Mouse (Mus musculus) small intestine, adult 2 months (tissue): ENCODE measurements around the gene Rabac1. TPM values are rescaled to one million over a fixed set of nuclear protein-coding genes. Genes with fewer than 3 reads are reported as not detected.

Experiments used
- H3K27ac ChIP-seq: fragments of 200-500 bp; 2 replicates; pipeline ENCODE4 v1.5.1; 2012; ENCODE audit warnings: low read depth, low read length, control low read depth, inconsistent platforms; ENCODE audit not compliant: insufficient read depth
- H3K27me3 ChIP-seq: fragments of 200-500 bp; 2 replicates; pipeline ENCODE4 v1.6.1; 2012; ENCODE audit warnings: mild to moderate bottlenecking, moderate library complexity, low read length, inconsistent platforms; ENCODE audit not compliant: control insufficient read depth, insufficient read depth
- H3K36me3 ChIP-seq: fragments of 200-500 bp; 2 replicates; pipeline ENCODE4 v1.6.1; 2012; ENCODE audit warnings: mild to moderate bottlenecking, low read length, control low read depth, inconsistent platforms; ENCODE audit not compliant: control insufficient read depth, insufficient read depth
- H3K4me1 ChIP-seq: fragments of 200-500 bp; 2 replicates; pipeline ENCODE4 v1.6.1; 2012; ENCODE audit warnings: low read length, inconsistent platforms, mixed read lengths; ENCODE audit not compliant: control insufficient read depth, insufficient read depth, insufficient read length
- H3K4me3 ChIP-seq: fragments of 200-500 bp; 2 replicates; pipeline ENCODE4 v1.5.1; 2012; ENCODE audit warnings: low read depth, mild to moderate bottlenecking, control low read depth, inconsistent platforms, low read length, moderate library complexity
- CTCF ChIP-seq: fragments of 200-500 bp; IDR thresholded peaks from 2 replicates; pipeline ENCODE4 v1.5.1; 2012; ENCODE audit warnings: low read depth, mild to moderate bottlenecking, control low read depth, inconsistent platforms, low read length, moderate library complexity, mixed read lengths; ENCODE audit not compliant: insufficient replicate concordance, insufficient read length; ENCODE audit errors: extremely low read depth
- POLR2A ChIP-seq: fragments of 200-500 bp; IDR thresholded peaks from 2 replicates; pipeline ENCODE4 v1.6.1; 2012; ENCODE audit warnings: low read depth, mild to moderate bottlenecking, control low read depth, inconsistent platforms, low read length, moderate library complexity
- WGBS: fragments of 180-500 bp; shearing (Covaris S2); methylation state at CpG from one replicate; pipeline ENCODE4 v1.1.7; 2018; 5-methylcytosine and 5-hydroxymethylcytosine counted together
- polyA plus RNA-seq: library from polyadenylated mRNA; depleted of rRNA; stranded (reverse); fragments of >200 nt; gene quantifications from 2 replicates; pipeline ENCODE4 v1.2.3, GENCODE M21; 2012; rRNA removed

Rabac1 gene
- polyA plus RNA-seq, 1 experiment, result 262 TPM

DNA sequence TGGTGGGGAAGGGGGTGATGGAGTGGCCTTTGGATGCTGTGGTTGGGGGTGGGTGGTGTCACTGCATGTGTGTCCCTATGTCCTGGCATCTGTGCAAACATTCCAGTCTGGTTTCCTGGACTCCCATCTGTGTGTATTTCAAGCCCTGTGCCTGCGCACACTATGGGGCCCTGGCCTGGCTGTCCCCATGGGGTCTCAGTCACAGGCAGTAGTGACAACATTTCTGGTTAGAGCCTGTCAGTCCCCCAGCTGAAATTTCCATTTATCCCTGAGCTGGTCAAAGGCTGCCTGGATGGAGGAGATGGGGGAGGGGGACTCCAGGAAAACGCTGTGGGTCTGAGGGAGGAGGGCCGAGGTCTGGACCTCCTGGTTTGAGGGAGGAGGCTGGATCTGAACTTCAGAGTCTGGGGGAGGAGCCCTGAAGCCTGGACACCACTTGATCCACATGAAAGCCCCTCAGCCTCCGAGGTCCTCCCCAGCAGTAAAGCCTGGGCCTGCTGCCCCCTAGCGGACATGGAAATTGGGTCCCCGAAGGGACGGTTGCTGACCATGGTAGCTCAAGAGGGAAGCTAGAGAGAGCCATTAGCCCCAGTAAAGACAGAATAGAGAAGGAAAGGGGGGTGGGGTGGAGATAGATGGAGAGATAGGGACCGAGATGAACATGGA is 22.5 kb downstream of the Rabac1 start:
- Histone ChIP-seq H3K27me3 (peaks cover 71% of the 10 kb centered on the region), H3K27ac (no peak overlapping the region), H3K36me3 (no peaks in the 10 kb centered on the region), H3K4me1 (peaks cover 4% of the 10 kb centered on the region; the same call in 1 of the 2 replicates), H3K4me3 (no peak overlapping the region)
- 5% methylated on average over 8 of the region's 8 CpGs for WGBS
- TF ChIP-seq CTCF (peak; percentile 76), POLR2A (no peak)

DNA sequence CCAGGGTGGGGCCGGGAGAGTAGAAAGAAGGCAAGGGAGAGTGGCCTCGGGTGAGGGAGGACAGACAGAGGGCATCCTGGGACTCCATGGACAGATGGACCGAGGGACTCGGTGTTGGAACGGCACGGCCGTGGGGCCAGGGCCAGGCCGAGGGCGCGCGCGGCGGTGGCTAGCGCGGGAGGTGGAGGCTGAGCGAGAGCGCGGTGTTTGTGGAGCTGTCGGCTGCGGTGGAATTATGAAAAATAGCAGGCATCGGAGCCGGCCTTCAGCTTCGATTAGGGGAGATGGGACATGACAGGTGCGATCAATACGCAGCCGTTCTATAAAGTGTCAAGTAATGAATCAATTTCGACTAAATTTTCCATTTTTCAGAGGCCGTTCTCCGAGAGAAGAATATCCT is 23.8 kb downstream of the Rabac1 start:
- Histone ChIP-seq H3K27me3 (peaks cover 72% of the 10 kb centered on the region), H3K36me3 (no peaks in the 10 kb centered on the region), H3K4me1 (no peaks in the 10 kb centered on the region), H3K27ac (no peak overlapping the region), H3K4me3 (no peak overlapping the region)
- TF ChIP-seq CTCF (no peak), POLR2A (no peak)
- WGBS, result 5% methylated on average over 29 of the region's 29 CpGs

DNA sequence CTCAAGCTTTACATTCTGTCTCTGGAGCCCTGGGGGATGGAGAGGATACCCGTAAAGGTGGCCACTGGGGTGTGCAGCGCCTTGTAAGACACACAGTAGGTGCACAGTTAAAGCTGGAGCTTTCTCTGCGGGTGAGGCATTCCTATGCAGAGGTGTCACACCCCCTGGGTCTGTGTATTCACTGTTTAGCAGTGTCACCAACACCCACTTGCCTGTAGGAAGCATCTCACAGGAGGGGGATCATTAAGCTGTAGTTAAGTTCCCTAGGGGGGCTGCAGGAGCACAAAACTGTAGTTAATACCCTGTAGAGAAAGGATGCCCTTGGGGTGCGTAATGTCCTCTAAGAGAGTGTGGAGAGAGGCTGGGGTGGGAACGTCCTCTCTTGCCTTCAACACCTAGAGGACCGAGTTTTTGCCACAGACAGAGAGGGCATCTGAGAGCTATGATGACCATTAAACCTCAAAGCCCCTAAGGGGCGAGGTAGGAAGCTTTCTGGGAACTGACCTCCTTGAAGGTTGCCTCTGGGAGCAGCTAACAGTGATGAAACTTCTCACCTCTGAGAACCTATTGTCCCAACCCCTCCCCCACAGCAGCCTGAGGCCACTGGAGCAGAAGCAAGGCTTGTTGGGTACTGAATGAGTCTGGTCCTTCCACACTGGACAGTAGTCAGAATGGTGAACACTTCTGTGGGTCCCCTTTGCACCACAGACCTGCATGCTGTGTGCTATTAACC is 25.1 kb downstream of the Rabac1 start:
- no peak overlapping the region for H3K4me3 ChIP-seq
- no peaks in the 10 kb centered on the region for H3K36me3 ChIP-seq
- H3K4me1 ChIP-seq, result no peaks in the 10 kb centered on the region
- TF ChIP-seq CTCF (no peak), POLR2A (no peak)
- no peak overlapping the region for H3K27ac ChIP-seq
- 10% methylated on average over 7 of the region's 7 CpGs for WGBS
- peaks cover 76% of the 10 kb centered on the region for H3K27me3 ChIP-seq

DNA sequence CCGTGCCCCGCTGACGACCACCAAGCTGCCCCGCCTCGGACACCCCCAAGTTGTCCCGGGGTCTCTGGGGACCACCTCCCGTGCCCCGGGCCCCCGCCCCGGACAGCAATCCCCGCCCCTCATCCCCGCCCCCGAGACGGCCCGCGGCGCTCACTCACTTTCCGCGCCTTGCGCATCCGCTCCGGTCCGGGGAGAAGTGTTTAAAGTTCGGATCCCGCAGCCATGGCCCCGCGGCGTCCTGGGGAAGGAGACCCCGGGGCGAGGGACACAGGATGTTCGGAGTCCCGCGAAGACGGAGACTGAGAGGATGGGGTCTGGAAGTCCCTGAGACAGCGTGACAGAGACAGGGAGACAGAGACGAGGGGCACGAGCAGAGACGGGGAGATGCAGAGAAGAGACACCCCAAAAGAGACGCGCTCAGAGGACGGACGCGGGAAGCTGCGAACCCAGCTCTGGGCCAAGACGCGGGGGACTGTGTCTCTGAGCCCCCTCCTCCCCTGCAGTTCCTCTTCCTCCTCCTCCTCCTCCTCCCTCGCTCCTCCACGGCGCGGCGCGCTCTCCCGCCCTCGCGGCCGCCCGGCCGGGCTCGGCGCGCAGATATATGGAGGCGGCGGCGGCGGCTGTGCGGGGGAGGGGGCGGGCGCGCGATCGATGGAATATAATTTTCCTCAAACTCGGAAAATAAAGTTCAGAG is 28.1 kb downstream of the Rabac1 start, which contains the start of gene Gm4881:
Gene Gm4881, minus strand, starts transcription at position 238 of the 694 bp plus-strand sequence.
- no peaks in the 10 kb centered on the region for H3K4me1 ChIP-seq
- peak within 1 kb of the TSS; percentile 29 for H3K4me3 ChIP-seq
- no peaks in the 10 kb centered on the region for H3K36me3 ChIP-seq
- TF ChIP-seq CTCF (no peak), POLR2A (no peak)
- 2% methylated on average over 70 of the region's 72 CpGs for WGBS
- H3K27me3 ChIP-seq, result peaks cover 64% of the 10 kb centered on the region
- H3K27ac ChIP-seq, result no peak within 1 kb of the TSS

DNA sequence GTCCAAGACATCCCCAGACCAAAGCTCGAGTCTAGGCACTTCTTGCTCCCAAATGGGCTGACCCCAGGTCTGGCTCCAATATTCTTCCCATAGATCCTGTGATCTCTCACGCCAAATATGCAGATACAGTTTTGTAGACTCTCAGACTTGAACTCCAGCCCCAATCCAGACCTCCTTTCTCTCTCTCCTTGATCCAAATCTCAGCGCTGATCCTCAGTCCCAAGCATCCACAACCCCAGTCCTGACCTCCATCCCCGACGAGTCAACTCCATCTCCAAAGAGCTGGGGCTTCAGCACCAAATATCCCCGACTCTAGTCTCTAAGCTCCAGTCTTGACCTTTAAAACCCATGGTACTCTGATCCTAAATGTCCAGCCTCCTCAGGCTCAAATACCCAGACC is 28.9 kb downstream of the Rabac1 start:
- no peaks in the 10 kb centered on the region for H3K4me1 ChIP-seq
- H3K4me3 ChIP-seq, result no peak overlapping the region
- no peaks in the 10 kb centered on the region for H3K36me3 ChIP-seq
- H3K27ac ChIP-seq, result no peak overlapping the region
- TF ChIP-seq CTCF (no peak), POLR2A (no peak)
- H3K27me3 ChIP-seq, result peaks cover 58% of the 10 kb centered on the region
- WGBS, result 6% methylated on average over 6 of the region's 6 CpGs

DNA sequence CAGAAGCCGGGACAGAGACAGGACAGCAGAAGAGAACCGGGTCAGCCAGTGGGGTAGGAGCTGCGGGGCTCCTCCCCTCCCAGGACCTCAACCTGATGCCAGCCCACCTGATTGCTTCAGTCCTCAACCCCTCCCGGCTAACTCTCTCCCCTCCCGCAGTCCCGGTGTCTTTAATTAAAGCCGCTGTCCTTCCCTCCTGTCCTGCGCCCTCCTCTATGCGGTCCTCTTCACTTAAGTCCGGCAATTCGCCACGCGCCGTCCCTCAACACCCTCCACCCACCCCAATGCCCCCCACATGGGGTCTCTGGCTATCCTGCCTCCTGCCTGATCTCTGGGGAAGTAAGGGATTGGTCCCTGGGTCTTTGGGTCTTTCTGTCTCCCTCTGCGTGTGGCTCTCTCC is 40.9 kb downstream of the Rabac1 start:
- no peaks in the 10 kb centered on the region for H3K4me1 ChIP-seq
- H3K27ac ChIP-seq, result no peak overlapping the region
- no peak for TF ChIP-seq CTCF
- no peak for TF ChIP-seq POLR2A
- WGBS, result 4% methylated on average over 15 of the region's 15 CpGs
- H3K36me3 ChIP-seq, result peaks cover 7% of the 10 kb centered on the region; the same call in 1 of the 2 replicates
- H3K27me3 ChIP-seq, result peaks cover 50% of the 10 kb centered on the region
- no peak overlapping the region for H3K4me3 ChIP-seq

DNA sequence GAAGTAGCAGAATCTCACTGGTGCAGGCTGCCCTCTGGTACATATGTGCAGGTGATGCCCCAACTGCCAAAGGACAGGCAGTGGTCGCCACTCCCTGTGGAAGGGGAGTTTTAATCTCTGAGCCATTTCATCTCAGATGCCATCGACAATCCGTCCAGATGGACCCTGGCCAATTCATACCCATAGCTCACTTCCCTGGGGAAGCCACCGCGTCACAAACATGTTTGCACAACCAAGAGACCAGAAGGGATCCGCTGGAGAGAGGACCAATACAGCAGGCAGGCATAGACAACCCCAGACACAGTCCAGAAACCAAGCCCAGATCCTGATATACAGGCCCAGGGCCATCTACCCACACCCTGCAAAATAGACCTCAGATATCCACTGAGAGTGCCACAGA is 42.1 kb downstream of the Rabac1 start:
- H3K27me3 ChIP-seq, result peaks cover 47% of the 10 kb centered on the region
- no peaks in the 10 kb centered on the region for H3K4me1 ChIP-seq
- no peak overlapping the region for H3K4me3 ChIP-seq
- WGBS, result 35% methylated on average over 6 of the region's 6 CpGs
- peaks cover 18% of the 10 kb centered on the region for H3K36me3 ChIP-seq
- no peak overlapping the region for H3K27ac ChIP-seq
- TF ChIP-seq CTCF (no peak), POLR2A (no peak)

Other genes with a start within 250 kb of the Rabac1 start
- not detected in 2 replicates for gene Gm4763, start 245.8 kb downstream of the Rabac1 start, polyA plus RNA-seq
- gene Cd177, start 212.4 kb downstream of the Rabac1 start, polyA plus RNA-seq, result 3.3 TPM in 2 replicates
- 2.5 and 4.2 TPM in 2 replicates for gene Ceacam10, start 195.5 kb downstream of the Rabac1 start, polyA plus RNA-seq
- gene Gm9844, start 110.5 kb downstream of the Rabac1 start, polyA plus RNA-seq, result not detected in 2 replicates
- not detected in 2 replicates for gene Lypd4, start 102.8 kb downstream of the Rabac1 start, polyA plus RNA-seq
- gene Dmrtc2, start 102.7 kb downstream of the Rabac1 start, polyA plus RNA-seq, result not detected in 2 replicates
- gene Rps19, start 88.4 kb downstream of the Rabac1 start, polyA plus RNA-seq, result 254 and 421 TPM in 2 replicates
- gene Cd79a, start 75.4 kb downstream of the Rabac1 start, polyA plus RNA-seq, result 23.2 and 54.3 TPM in 2 replicates
- gene Arhgef1, start 69.8 kb downstream of the Rabac1 start, polyA plus RNA-seq, result 106 and 209 TPM in 2 replicates
- gene Gm4881, start 28.3 kb downstream of the Rabac1 start, polyA plus RNA-seq, result not detected in 2 replicates
- 2.9 and 3.1 TPM in 2 replicates for gene Atp1a3, start 33.2 kb upstream of the Rabac1 start, polyA plus RNA-seq
- gene Grik5, start 99.6 kb upstream of the Rabac1 start, polyA plus RNA-seq, result 11.2 and 17.7 TPM in 2 replicates
- gene Zfp574, start 99.8 kb upstream of the Rabac1 start, polyA plus RNA-seq, result 17.4 and 37.9 TPM in 2 replicates
- gene Pou2f2, start 207.0 kb upstream of the Rabac1 start, polyA plus RNA-seq, result 2.9 and 6.9 TPM in 2 replicates
- 44.2 and 135 TPM in 2 replicates for gene Dedd2, start 247.9 kb upstream of the Rabac1 start, polyA plus RNA-seq
- gene Zfp526, start 248.7 kb upstream of the Rabac1 start, polyA plus RNA-seq, result 5.8 and 8.7 TPM in 2 replicates